Mouse (Mus musculus) embryonic facial prominence, embryonic 12.5 days (tissue): Measurements from ENCODE around the gene Hist1h2bf. TPM values are rescaled to one million over a fixed set of nuclear protein-coding genes. Genes with fewer than 3 reads are reported as not detected.
"Not testable (repeated sequence)": the region's sequence is repeated elsewhere in the genome, so short reads cannot be mapped to it uniquely, and the experiment has no call there.

Source experiments
- ATAC-seq: fragments of 200-750 bp; cut with Nextera tagmentation; 2 replicates; pipeline ENCODE4 v1.8.0; 2017; ENCODE audit not compliant: insufficient number of reproducible peaks, insufficient read depth, low FRiP score, low TSS enrichment
- H3K27ac ChIP-seq: fragments of 300-500 bp; sonication (generic); 2 replicates; pipeline ENCODE4 v1.5.1; 2016; ENCODE audit warnings: mild to moderate bottlenecking
- H3K27me3 ChIP-seq: fragments of 300-500 bp; sonication (generic); 2 replicates; pipeline ENCODE4 v1.6.1; 2016; ENCODE audit warnings: mild to moderate bottlenecking, moderate library complexity
- H3K36me3 ChIP-seq: fragments of 300-500 bp; sonication (generic); 2 replicates; pipeline ENCODE4 v1.6.1; 2016; ENCODE audit warnings: mild to moderate bottlenecking
- H3K4me1 ChIP-seq: fragments of 300-500 bp; sonication (generic); 2 replicates; pipeline ENCODE4 v1.6.1; 2016
- H3K4me2 ChIP-seq: fragments of 300-500 bp; sonication (generic); replicated peaks from 2 replicates; pipeline ENCODE4 v1.6.1; 2016; ENCODE audit warnings: mild to moderate bottlenecking, moderate library complexity
- H3K4me3 ChIP-seq: fragments of 300-500 bp; sonication (generic); 2 replicates; pipeline ENCODE4 v1.5.1; 2016; ENCODE audit warnings: mild to moderate bottlenecking
- H3K9ac ChIP-seq: fragments of 300-500 bp; sonication (generic); 2 replicates; pipeline ENCODE4 v1.6.1; 2016; ENCODE audit warnings: mild to moderate bottlenecking, moderate library complexity
- H3K9me3 ChIP-seq: fragments of 300-500 bp; sonication (generic); 2 replicates; pipeline ENCODE4 v1.6.1; 2016; ENCODE audit warnings: mild to moderate bottlenecking, moderate library complexity
- WGBS: fragments of 180-500 bp; shearing (Covaris S2); methylation state at CpG from one replicate; pipeline ENCODE4 v1.1.7; 2016; 5-methylcytosine and 5-hydroxymethylcytosine counted together
- polyA plus RNA-seq: library from polyadenylated mRNA; unstranded; fragments of >200 nt; fragmentation: Nextera tagmentation; extraction: Ambion mirVana; gene quantifications from 2 replicates; pipeline ENCODE4 v1.2.1, GENCODE M21; 2016

The Hist1h2bf gene
- polyA plus RNA-seq, 1 experiment from 2014 or later: 11.9 TPM

- not testable (repeated sequence) for H3K36me3 ChIP-seq, H3K4me1 ChIP-seq, H3K9me3 ChIP-seq
Measured at GRCm38 (mm10) chr13:23561883-23562659, 11.9 kb downstream of the Hist1h2bf start, which contains the start of gene Hist1h3e. Gene Hist1h3e (minus strand): TSS chr13:23562369.

GRCm38 (mm10) chr13:23561531-23561882, 12.5 kb downstream of the Hist1h2bf start:
- 3% methylated on average over 2 of the region's 5 CpGs for WGBS
- Histone ChIP-seq H3K4me3 (peak overlapping the region; percentile 40), H3K27ac (peak overlapping the region; percentile 98), H3K4me2 (peak overlapping the region; percentile 74), H3K9ac (peak overlapping the region; percentile 36; the same call in 1 of the 2 replicates)
- not testable (repeated sequence) for H3K4me1 ChIP-seq, H3K27me3 ChIP-seq, H3K9me3 ChIP-seq, ATAC-seq, H3K36me3 ChIP-seq

More at GRCm38 (mm10) chr13:23561883-23562659, 11.9 kb downstream of the Hist1h2bf start, which contains the start of gene Hist1h3e:
- H3K27me3 ChIP-seq: not testable (repeated sequence)
- peak; percentile 97 for ATAC-seq
- Histone ChIP-seq H3K4me2 (peak within 1 kb of the TSS; percentile 74), H3K4me3 (peak within 1 kb of the TSS; percentile 40), H3K9ac (peak within 1 kb of the TSS; percentile 48), H3K27ac (peak within 1 kb of the TSS; percentile 98)
- WGBS: under 1% methylated on average over 62 of the region's 67 CpGs

GRCm38 (mm10) chr13:23560699-23561098, 13.3 kb downstream of the Hist1h2bf start:
- H3K27ac ChIP-seq: 0 out of 2 replicates have a peak overlapping the region, but pooled peaks have one; percentile 57
- ATAC-seq, H3K36me3 ChIP-seq, H3K9me3 ChIP-seq, H3K9ac ChIP-seq, H3K27me3 ChIP-seq, H3K4me3 ChIP-seq, H3K4me1 ChIP-seq: not testable (repeated sequence)
- WGBS: 9% methylated on average over 2 of the region's 2 CpGs
- H3K4me2 ChIP-seq: peak overlapping the region; percentile 27; the same call in 1 of the 2 replicates

- H3K36me3 ChIP-seq: no peaks in the 10 kb centered on the region
- H3K4me3 ChIP-seq: no peak overlapping the region
- 0 out of 2 replicates have a peak, but pooled peaks cover 6% of the 10 kb centered on the region for H3K4me1 ChIP-seq
- 65% methylated on average over 3 of the region's 3 CpGs for WGBS
- peak overlapping the region; percentile 82 for H3K4me2 ChIP-seq
- H3K9ac ChIP-seq: no peak overlapping the region
- no peaks in the 10 kb centered on the region for H3K27me3 ChIP-seq
- no peaks in the 10 kb centered on the region for H3K9me3 ChIP-seq
- no peak for ATAC-seq
- peak overlapping the region; percentile 99 for H3K27ac ChIP-seq
Measured at GRCm38 (mm10) chr13:23556906-23557305, 17.1 kb downstream of the Hist1h2bf start.

GRCm38 (mm10) chr13:23555839-23556416, 18.1 kb downstream of the Hist1h2bf start:
- Histone ChIP-seq H3K4me3 (peak overlapping the region; percentile 66), H3K4me2 (peak overlapping the region; percentile 82), H3K27me3 (no peaks in the 10 kb centered on the region), H3K4me1 (0 out of 2 replicates have a peak, but pooled peaks cover 6% of the 10 kb centered on the region), H3K9ac (peak overlapping the region; percentile 75), H3K27ac (peak overlapping the region; percentile 99), H3K36me3 (no peaks in the 10 kb centered on the region), H3K9me3 (no peaks in the 10 kb centered on the region)
- under 1% methylated on average over 18 of the region's 18 CpGs for WGBS
- ATAC-seq: peak; percentile 45

GRCm38 (mm10) chr13:23554925-23555838, 18.8 kb downstream of the Hist1h2bf start:
- ATAC-seq: peak; percentile 94
- peak overlapping the region; percentile 75 for H3K9ac ChIP-seq
- H3K4me3 ChIP-seq: peak overlapping the region; percentile 66
- H3K4me1 ChIP-seq: 0 out of 2 replicates have a peak, but pooled peaks cover 10% of the 10 kb centered on the region
- H3K4me2 ChIP-seq: peak overlapping the region; percentile 82
- under 1% methylated on average over 54 of the region's 54 CpGs for WGBS
- no peaks in the 10 kb centered on the region for H3K9me3 ChIP-seq
- no peaks in the 10 kb centered on the region for H3K27me3 ChIP-seq
- peak overlapping the region; percentile 99 for H3K27ac ChIP-seq
- no peaks in the 10 kb centered on the region for H3K36me3 ChIP-seq

- ATAC-seq: no peak
- H3K27ac ChIP-seq: peak overlapping the region; percentile 99
- H3K36me3 ChIP-seq: no peaks in the 10 kb centered on the region
- no peaks in the 10 kb centered on the region for H3K27me3 ChIP-seq
- peak overlapping the region; percentile 75 for H3K9ac ChIP-seq
- H3K9me3 ChIP-seq: no peaks in the 10 kb centered on the region
- H3K4me1 ChIP-seq: 0 out of 2 replicates have a peak, but pooled peaks cover 10% of the 10 kb centered on the region
- H3K4me3 ChIP-seq: peak overlapping the region; percentile 66
- H3K4me2 ChIP-seq: peak overlapping the region; percentile 82
- 22% methylated on average over 9 of the region's 9 CpGs for whole genome bisulfite sequencing
Measured at GRCm38 (mm10) chr13:23554393-23554792, 19.6 kb downstream of the Hist1h2bf start.

GRCm38 (mm10) chr13:23552962-23553361, 21.0 kb downstream of the Hist1h2bf start, which contains the start of gene Hist1h1d:
Gene Hist1h1d (plus strand): TSS chr13:23553262.
- Histone ChIP-seq H3K9me3 (no peaks in the 10 kb centered on the region), H3K9ac (no peak within 1 kb of the TSS), H3K27me3 (no peaks in the 10 kb centered on the region), H3K4me2 (peak within 1 kb of the TSS; percentile 82), H3K4me1 (0 out of 2 replicates have a peak, but pooled peaks cover 10% of the 10 kb centered on the region), H3K36me3 (no peaks in the 10 kb centered on the region), H3K4me3 (no peak within 1 kb of the TSS), H3K27ac (peak within 1 kb of the TSS; percentile 99)
- ATAC-seq: no peak

GRCm38 (mm10) chr13:23551931-23552914, 21.8 kb downstream of the Hist1h2bf start:
- Histone ChIP-seq H3K9ac (peak overlapping the region; percentile 55; the same call in 1 of the 2 replicates), H3K27ac (peak overlapping the region; percentile 96), H3K27me3 (no peaks in the 10 kb centered on the region), H3K4me1 (0 out of 2 replicates have a peak, but pooled peaks cover 10% of the 10 kb centered on the region), H3K9me3 (no peaks in the 10 kb centered on the region), H3K4me2 (peak overlapping the region; percentile 50), H3K4me3 (peak overlapping the region; percentile 43), H3K36me3 (no peaks in the 10 kb centered on the region)
- no peak for ATAC-seq
- 51% methylated on average over 8 of the region's 8 CpGs for WGBS

- H3K4me2 ChIP-seq: peak within 1 kb of the TSS; percentile 50
- H3K4me3 ChIP-seq: peak within 1 kb of the TSS; percentile 43
- H3K27me3 ChIP-seq, H3K36me3 ChIP-seq, H3K9me3 ChIP-seq: not testable (repeated sequence)
- ATAC-seq: peak; percentile 82
- 0 out of 2 replicates have a peak, but pooled peaks cover 10% of the 10 kb centered on the region for H3K4me1 ChIP-seq
- H3K27ac ChIP-seq: peak within 1 kb of the TSS; percentile 96
- peak within 1 kb of the TSS; percentile 55 for H3K9ac ChIP-seq
- under 1% methylated on average over 47 of the region's 47 CpGs for WGBS
Measured at GRCm38 (mm10) chr13:23551146-23551834, 22.7 kb downstream of the Hist1h2bf start, which contains the start of gene Hist1h4f. Gene Hist1h4f (minus strand): TSS chr13:23551648.
